Mouse (Mus musculus) heart, embryonic 13.5 days (tissue): Measurements from ENCODE around the gene Gm20379. TPM values are rescaled to one million over a fixed set of nuclear protein-coding genes. Genes with fewer than 3 reads are reported as not detected.

Experiments
- polyA plus RNA-seq: library from polyadenylated mRNA; unstranded; fragments of >200 nt; fragmentation: Nextera tagmentation; extraction: Ambion mirVana; gene quantifications from 2 replicates; pipeline ENCODE4 v1.2.1, GENCODE M21; 2015

Gene Gm20379
- polyA plus RNA-seq, 1 experiment from 2014 or later: 0.60 TPM

Other genes starting within 250 kb of the Gm20379 start
- gene Rasgrf2, start 174.3 kb upstream of the Gm20379 start, polyA plus RNA-seq: 0.25 and 0.27 TPM in 2 replicates
- 11.9 and 13.4 TPM in 2 replicates for gene Dhfr, start 48.7 kb downstream of the Gm20379 start, polyA plus RNA-seq
- gene Msh3, start 49.0 kb downstream of the Gm20379 start, polyA plus RNA-seq: 12.6 and 14.6 TPM in 2 replicates
- gene Ankrd34b, start 119.9 kb downstream of the Gm20379 start, polyA plus RNA-seq: 0.18 and 0.23 TPM in 2 replicates
- gene Fam151b, start 178.0 kb downstream of the Gm20379 start, polyA plus RNA-seq: 0.12 TPM in 1 of 2 replicates, not detected in the other
- 6.5 and 7.1 TPM in 2 replicates for gene Zfyve16, start 224.9 kb downstream of the Gm20379 start, polyA plus RNA-seq